Mouse (Mus musculus): ENCODE measurements at regions not wholly inside any gene's neighbourhood (a gene's known extent, or its start where the extent isn't known, plus 50 kb on each side); places are given as distances from the start of the nearest gene placed in this dataset.

DNA sequence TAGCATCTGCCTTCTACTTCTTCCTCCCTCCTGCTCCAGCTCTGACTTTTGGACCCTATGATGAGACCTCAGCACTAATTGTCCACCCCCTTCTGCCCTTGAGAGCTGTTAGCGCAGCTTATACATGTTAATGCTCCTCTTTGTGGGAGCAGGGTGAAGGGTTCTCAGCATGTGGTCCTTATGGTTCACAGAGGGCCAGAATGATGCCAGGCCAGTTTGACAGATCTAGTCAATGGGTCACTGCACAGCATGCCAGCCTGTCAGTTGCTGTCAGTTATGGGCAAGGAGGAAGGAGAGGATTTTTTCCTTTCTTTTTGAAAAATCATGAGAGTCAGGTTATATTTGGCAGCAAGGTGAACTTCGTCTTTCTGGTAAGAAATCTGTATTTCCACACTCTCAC lies 68.4 kb downstream of the 4931417E11Rik start:
- Histone ChIP-seq H3K4me1 (ENCODE audit: control insufficient read depth in 1 of 2, insufficient read depth in 2 of 2, low read length in 2 of 2) (no peaks in the 10 kb centered on the region), H3K9ac (ENCODE audit: control insufficient read depth, low read depth, low read length, poor library complexity, severe bottlenecking) (no peak overlapping the region), H3K9me3 (replicated peaks; ENCODE audit: insufficient read depth, low read length) (no peaks in the 10 kb centered on the region), H3K27ac (ENCODE audit: control insufficient read depth, low read depth, low read length) (no peak overlapping the region), H3K4me3 (ENCODE audit: control insufficient read depth in 1 of 2, insufficient read depth in 1 of 2, low read depth in 2 of 2, low read length in 2 of 2) (no peak overlapping the region), H3K79me2 (ENCODE audit: control insufficient read depth, insufficient read depth, low read length, poor library complexity) (no peaks in the 10 kb centered on the region), H3K27me3 (ENCODE audit: control insufficient read depth in 1 of 2, insufficient read depth in 2 of 2, low read length in 2 of 2) (no peaks in the 10 kb centered on the region), H3K36me3 (ENCODE audit: control insufficient read depth in 1 of 2, insufficient read depth in 2 of 2, low read length in 2 of 2) (no peaks in the 10 kb centered on the region)
- DNase-seq (ENCODE audit: low read depth, low spot score): no peak
- TF ChIP-seq MYB (IDR thresholded peaks at IDR 0.05; ENCODE audit: low read depth, low read length) (no peak), UBTF (IDR thresholded peaks at IDR 0.05; ENCODE audit: borderline replicate concordance, insufficient read depth, low read depth, low read length) (no peak), KAT2A (conservative IDR thresholded peaks at IDR 0.05; ENCODE audit: low read depth, low read length) (no peak), MAZ (IDR thresholded peaks at IDR 0.05; ENCODE audit: low read depth, low read length) (no peak), SMC3 (IDR thresholded peaks at IDR 0.05; ENCODE audit: low read depth, low read length) (no peak), E2F4 (IDR thresholded peaks at IDR 0.05; ENCODE audit: borderline replicate concordance, low read depth, low read length) (no peak), MAFK (IDR thresholded peaks at IDR 0.05; ENCODE audit: borderline replicate concordance, low read depth, low read length) (no peak), USF2 (IDR thresholded peaks at IDR 0.05; ENCODE audit: borderline replicate concordance in 1 of 2, insufficient read depth in 1 of 2, low read depth in 1 of 2, low read length in 2 of 2) (no peak), MXI1 (IDR thresholded peaks at IDR 0.05; ENCODE audit: low read depth, low read length) (no peak), ZKSCAN1 (IDR thresholded peaks at IDR 0.05; ENCODE audit: low read depth, low read length) (no peak), POLR2AphosphoS2 (IDR thresholded peaks at IDR 0.05; ENCODE audit: low read length) (no peak), TCF12 (IDR thresholded peaks at IDR 0.05; ENCODE audit: low read depth, low read length) (no peak), POLR2AphosphoS5 (IDR thresholded peaks at IDR 0.05; ENCODE audit: borderline replicate concordance, low read depth, low read length) (no peak), POLR2A (IDR thresholded peaks at IDR 0.05; ENCODE audit: control insufficient read depth in 1 of 2, insufficient read depth in 1 of 2, low read depth in 1 of 2, low read length in 2 of 2, poor library complexity in 1 of 2) (no peak)

DNA sequence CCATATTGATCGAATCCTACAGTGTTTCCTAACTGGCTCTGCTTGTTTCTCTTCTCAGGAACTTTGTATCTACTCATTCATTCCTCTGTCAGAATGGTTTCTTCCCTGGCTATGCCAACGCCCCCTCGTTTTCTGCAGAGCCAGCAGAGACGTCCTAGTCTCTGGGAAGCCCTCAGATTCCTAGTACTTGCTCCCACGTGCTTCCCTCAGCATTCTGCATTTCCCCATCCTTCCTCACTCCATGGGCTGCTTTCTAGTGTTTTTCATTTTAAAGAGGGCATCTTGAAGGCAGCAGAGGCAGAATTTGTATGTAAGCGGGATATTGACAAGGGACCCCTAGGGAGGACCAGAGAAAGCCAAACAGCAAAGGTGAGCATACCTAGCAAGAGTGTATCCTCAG lies 80.2 kb downstream of the 4931417E11Rik start:
- Histone ChIP-seq H3K9ac (ENCODE audit: control insufficient read depth, low read depth, low read length, poor library complexity, severe bottlenecking) (no peak overlapping the region), H3K27me3 (ENCODE audit: control insufficient read depth in 1 of 2, insufficient read depth in 2 of 2, low read length in 2 of 2) (no peaks in the 10 kb centered on the region), H3K36me3 (ENCODE audit: control insufficient read depth in 1 of 2, insufficient read depth in 2 of 2, low read length in 2 of 2) (no peaks in the 10 kb centered on the region), H3K4me3 (ENCODE audit: control insufficient read depth in 1 of 2, insufficient read depth in 1 of 2, low read depth in 2 of 2, low read length in 2 of 2) (no peak overlapping the region), H3K27ac (ENCODE audit: control insufficient read depth, low read depth, low read length) (no peak overlapping the region), H3K4me1 (ENCODE audit: control insufficient read depth in 1 of 2, insufficient read depth in 2 of 2, low read length in 2 of 2) (no peaks in the 10 kb centered on the region), H3K9me3 (replicated peaks; ENCODE audit: insufficient read depth, low read length) (no peaks in the 10 kb centered on the region), H3K79me2 (ENCODE audit: control insufficient read depth, insufficient read depth, low read length, poor library complexity) (no peaks in the 10 kb centered on the region)
- no peak for TF ChIP-seq POLR2A (IDR thresholded peaks at IDR 0.05; ENCODE audit: control insufficient read depth in 1 of 2, insufficient read depth in 1 of 2, low read depth in 1 of 2, low read length in 2 of 2, poor library complexity in 1 of 2)
- no peak for TF ChIP-seq MAZ (IDR thresholded peaks at IDR 0.05; ENCODE audit: low read depth, low read length)
- no peak for TF ChIP-seq EP300 (IDR thresholded peaks at IDR 0.05; ENCODE audit: low read depth in 1 of 2, low read length in 2 of 2)
- no peak for TF ChIP-seq NELFE (IDR thresholded peaks at IDR 0.05; ENCODE audit: low read depth, low read length)
- no peak for DNase-seq (ENCODE audit: low read depth, low spot score)

Data from MEL (cell line).